Mouse (Mus musculus) cortical plate, adult 2 months (tissue): ENCODE measurements around the gene Cacna1h. TPM values are rescaled to one million over a fixed set of nuclear protein-coding genes. Genes with fewer than 3 reads are reported as not detected.

ENCODE experiments used
- H3K27ac ChIP-seq: fragments of 200-500 bp; 2 replicates; pipeline ENCODE4 v1.5.1; 2012; ENCODE audit warnings: low read length, control low read depth, inconsistent platforms; ENCODE audit not compliant: insufficient read depth
- H3K4me1 ChIP-seq: fragments of 200-500 bp; 2 replicates; pipeline ENCODE4 v1.6.1; 2011; ENCODE audit warnings: low read length; ENCODE audit not compliant: control insufficient read depth, insufficient read depth
- H3K4me3 ChIP-seq: fragments of 200-500 bp; 2 replicates; pipeline ENCODE4 v1.5.1; 2011; ENCODE audit warnings: mild to moderate bottlenecking, low read length, control low read depth; ENCODE audit not compliant: insufficient read depth
- CTCF ChIP-seq: fragments of 200-500 bp; IDR thresholded peaks from 2 replicates; pipeline ENCODE4 v1.5.1; 2011; ENCODE audit warnings: mild to moderate bottlenecking, control low read depth, low read length; ENCODE audit not compliant: insufficient read depth; ENCODE audit errors: extremely low read depth
- POLR2A ChIP-seq: fragments of 200-500 bp; IDR thresholded peaks from 2 replicates; pipeline ENCODE4 v1.6.1; 2011; ENCODE audit warnings: mild to moderate bottlenecking, low read length, control low read depth; ENCODE audit not compliant: insufficient read depth; ENCODE audit errors: extremely low read depth
- polyA plus RNA-seq: library from polyadenylated mRNA; depleted of rRNA; stranded (reverse); fragments of >200 nt; gene quantifications from 2 replicates; pipeline ENCODE4 v1.2.3, GENCODE M21; 2012; rRNA removed

Gene Cacna1h
- polyA plus RNA-seq, 1 experiment = 39.6 TPM

DNA sequence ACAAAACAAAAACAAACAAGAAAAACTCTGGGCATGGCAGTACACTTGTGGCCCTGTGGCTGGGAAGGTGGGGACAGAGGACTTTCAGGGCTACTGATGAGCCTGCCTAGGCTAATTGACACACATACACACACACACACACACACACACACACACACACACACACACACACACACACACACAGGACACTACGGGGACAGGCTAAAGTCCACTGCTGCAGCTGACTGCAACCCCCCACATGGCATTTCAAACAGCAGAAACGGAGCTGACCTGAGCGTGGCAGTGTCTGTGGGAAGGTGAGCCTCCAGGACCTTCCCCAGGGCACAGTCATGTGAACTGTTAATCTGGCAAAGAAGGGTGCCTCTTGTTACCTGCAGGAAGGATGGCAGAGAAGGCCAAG, 92.1 kb downstream of the Cacna1h start:
- TF ChIP-seq POLR2A (no peak), CTCF (no peak)
- Histone ChIP-seq H3K27ac (no peak overlapping the region), H3K4me1 (no peaks in the 10 kb centered on the region), H3K4me3 (no peak overlapping the region)

DNA sequence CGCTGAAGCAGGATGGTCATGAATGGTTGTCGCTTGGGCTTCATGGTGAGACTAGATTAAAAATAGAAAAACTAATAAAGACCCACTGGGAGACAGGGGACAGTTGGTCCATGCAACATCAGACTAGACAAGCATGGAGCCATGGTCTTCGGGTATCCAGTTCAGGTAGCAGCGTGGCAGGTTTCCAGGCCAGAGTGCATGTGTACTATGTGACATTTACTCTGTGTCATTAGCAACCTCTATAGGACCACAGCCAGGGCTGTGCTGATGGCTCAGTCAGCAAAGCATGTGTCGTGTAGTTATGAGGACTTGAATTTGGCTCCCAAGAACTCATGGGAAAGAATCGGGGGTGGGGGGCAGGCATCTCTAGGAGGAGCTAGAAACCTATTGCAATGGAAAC, 93.6 kb downstream of the Cacna1h start:
- H3K4me3 ChIP-seq = no peak overlapping the region
- H3K4me1 ChIP-seq = no peaks in the 10 kb centered on the region
- TF ChIP-seq POLR2A = no peak
- no peak for TF ChIP-seq CTCF
- no peak overlapping the region for H3K27ac ChIP-seq

DNA sequence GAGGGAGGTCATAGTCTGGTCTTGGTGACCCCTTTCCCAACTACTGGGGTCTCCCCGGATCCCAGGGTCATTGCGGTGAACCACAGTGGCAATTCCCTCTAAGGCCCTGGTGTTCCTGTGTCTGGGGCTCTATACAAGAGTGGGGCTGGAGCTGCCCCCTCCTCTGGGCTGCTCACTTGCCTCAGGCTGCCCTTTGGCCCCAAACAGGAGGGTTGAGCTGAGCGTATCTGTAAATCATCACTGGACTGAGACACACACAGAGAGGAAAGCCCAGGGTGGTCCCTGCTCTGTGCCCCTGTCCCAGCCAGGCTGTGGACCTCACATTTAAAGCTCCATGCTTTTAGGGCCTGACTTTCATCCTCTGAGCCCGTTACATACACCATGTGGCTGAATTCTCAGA, 95.4 kb downstream of the Cacna1h start:
- Histone ChIP-seq H3K4me3 (no peak overlapping the region), H3K27ac (no peak overlapping the region), H3K4me1 (no peaks in the 10 kb centered on the region)
- TF ChIP-seq POLR2A (no peak), CTCF (no peak)

DNA sequence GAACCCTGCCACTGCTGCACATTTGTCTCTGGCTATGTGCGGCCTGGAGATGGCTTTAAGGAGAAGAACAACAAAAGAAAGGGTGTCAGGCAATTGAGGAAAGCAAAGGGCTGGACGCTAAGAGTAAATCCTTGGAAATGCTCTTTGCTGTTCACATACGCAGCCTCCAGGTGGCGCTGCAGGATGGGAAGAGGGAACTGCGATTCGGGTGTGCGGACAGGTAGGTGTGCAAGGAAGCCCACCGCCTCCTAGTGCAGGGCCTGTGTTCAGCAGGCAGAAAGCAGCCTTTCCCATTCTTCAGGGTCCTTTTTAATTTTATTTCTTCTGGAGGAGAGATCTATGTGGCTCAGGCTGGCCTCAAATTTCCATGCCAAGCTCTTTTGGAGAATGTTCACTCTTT, 99.6 kb downstream of the Cacna1h start:
- Histone ChIP-seq H3K4me3 (no peak overlapping the region), H3K4me1 (no peaks in the 10 kb centered on the region), H3K27ac (no peak overlapping the region)
- peak; percentile 94 for TF ChIP-seq CTCF
- no peak for TF ChIP-seq POLR2A

DNA sequence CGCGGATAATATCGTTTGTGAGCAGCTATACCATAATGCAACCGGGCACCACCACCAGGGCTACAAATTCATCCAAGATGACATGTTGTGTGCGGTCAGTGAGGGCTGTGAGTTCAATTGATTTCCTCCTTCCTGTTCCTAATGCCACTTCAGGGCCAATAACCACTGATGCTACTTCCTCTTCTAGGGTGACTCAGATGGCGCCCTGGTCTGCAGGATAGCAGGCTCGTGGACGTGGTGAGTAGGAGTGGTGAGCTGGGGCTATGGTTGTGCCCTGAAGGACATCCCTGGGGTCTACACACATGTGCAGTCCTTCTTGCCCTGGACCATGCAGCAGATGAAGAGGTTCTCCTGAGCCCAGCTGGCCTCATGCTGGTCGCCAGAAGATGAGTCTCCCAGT, 101.3 kb downstream of the Cacna1h start:
- Histone ChIP-seq H3K27ac (no peak overlapping the region), H3K4me1 (no peaks in the 10 kb centered on the region), H3K4me3 (no peak overlapping the region)
- TF ChIP-seq CTCF (no peak), POLR2A (no peak)

Other genes with a start within 250 kb of the Cacna1h start
- gene BC003965, start 249.2 kb downstream of the Cacna1h start, polyA plus RNA-seq = 22.9 and 23.9 TPM in 2 replicates
- 37.6 and 42.9 TPM in 2 replicates for gene Unkl, start 245.4 kb downstream of the Cacna1h start, polyA plus RNA-seq
- 121 and 126 TPM in 2 replicates for gene Gnptg, start 193.7 kb downstream of the Cacna1h start, polyA plus RNA-seq
- gene Tsr3, start 193.6 kb downstream of the Cacna1h start, polyA plus RNA-seq = 35.3 and 35.6 TPM in 2 replicates
- gene Baiap3, start 177.4 kb downstream of the Cacna1h start, polyA plus RNA-seq = 4.3 and 5.4 TPM in 2 replicates
- 257 and 264 TPM in 2 replicates for gene Ube2i, start 159.2 kb downstream of the Cacna1h start, polyA plus RNA-seq
- not detected in 2 replicates for gene Prss34, start 135.4 kb downstream of the Cacna1h start, polyA plus RNA-seq
- not detected in 2 replicates for gene Prss28, start 125.1 kb downstream of the Cacna1h start, polyA plus RNA-seq
- gene Prss29, start 115.1 kb downstream of the Cacna1h start, polyA plus RNA-seq = not detected in 2 replicates
- gene Tpsab1, start 88.2 kb downstream of the Cacna1h start, polyA plus RNA-seq = 0.06 TPM in 1 of 2 replicates, not detected in the other
- 0.13 and 0.76 TPM in 2 replicates for gene Tpsb2, start 67.5 kb downstream of the Cacna1h start, polyA plus RNA-seq
- gene Tpsg1, start 64.5 kb downstream of the Cacna1h start, polyA plus RNA-seq = not detected in 2 replicates
- 0.85 and 1.1 TPM in 2 replicates for gene Tekt4, start 20.8 kb upstream of the Cacna1h start, polyA plus RNA-seq
- gene Sstr5, start 63.5 kb upstream of the Cacna1h start, polyA plus RNA-seq = 0.10 and 0.11 TPM in 2 replicates
- gene Sox8, start 136.9 kb upstream of the Cacna1h start, polyA plus RNA-seq = 42.5 and 51.6 TPM in 2 replicates
- 17.2 and 17.9 TPM in 2 replicates for gene Lmf1, start 145.3 kb upstream of the Cacna1h start, polyA plus RNA-seq